Mouse (Mus musculus): ENCODE data around the gene Tox4.
A peak's percentile ranks its signal among the peaks of the same experiment; 100 is the strongest.

Gene Tox4

GRCm38 (mm10) chr14:52313931-52314807 is 35.2 kb downstream of the Tox4 start:
- no peak for DNase-seq (ENCODE audit: low spot score)

GRCm38 (mm10) chr14:52314808-52315150 is 35.8 kb downstream of the Tox4 start:
- no peak for DNase-seq (ENCODE audit: low spot score)

GRCm38 (mm10) chr14:52315283-52315780 is 36.4 kb downstream of the Tox4 start:
- no peak for DNase-seq (ENCODE audit: low spot score)

- DNase-seq (ENCODE audit: low spot score): no peak
Measured at GRCm38 (mm10) chr14:52315792-52316440, 37.0 kb downstream of the Tox4 start.

GRCm38 (mm10) chr14:52316441-52317225 is 37.7 kb downstream of the Tox4 start:
- DNase-seq (ENCODE audit: low spot score): no peak

- no peak for DNase-seq (ENCODE audit: low spot score)
Measured at GRCm38 (mm10) chr14:52319361-52319760, 40.4 kb downstream of the Tox4 start.

GRCm38 (mm10) chr14:52325890-52326289 is 46.9 kb downstream of the Tox4 start:
- no peak for DNase-seq (ENCODE audit: low spot score)

- DNase-seq (ENCODE audit: low spot score): no peak
Measured at GRCm38 (mm10) chr14:52327375-52327901, 48.5 kb downstream of the Tox4 start.

- DNase-seq (ENCODE audit: low spot score): no peak
Measured at GRCm38 (mm10) chr14:52327910-52328812, 49.2 kb downstream of the Tox4 start, which contains the start of gene Sall2. Gene Sall2, minus strand, starts transcription at chr14:52328762.

- DNase-seq (ENCODE audit: low spot score): no peak
Measured at GRCm38 (mm10) chr14:52331069-52331750, 52.3 kb downstream of the Tox4 start.

GRCm38 (mm10) chr14:52332171-52332570 is 53.2 kb downstream of the Tox4 start:
- DNase-seq (ENCODE audit: low spot score): no peak

- DNase-seq (ENCODE audit: low spot score): peak; percentile 70
Measured at GRCm38 (mm10) chr14:52338751-52339511, 60.0 kb downstream of the Tox4 start.

GRCm38 (mm10) chr14:52339512-52339852 is 60.5 kb downstream of the Tox4 start:
- no peak for DNase-seq (ENCODE audit: low spot score)
